Mouse (Mus musculus): ENCODE results near the gene Hoxa3.

DNA sequence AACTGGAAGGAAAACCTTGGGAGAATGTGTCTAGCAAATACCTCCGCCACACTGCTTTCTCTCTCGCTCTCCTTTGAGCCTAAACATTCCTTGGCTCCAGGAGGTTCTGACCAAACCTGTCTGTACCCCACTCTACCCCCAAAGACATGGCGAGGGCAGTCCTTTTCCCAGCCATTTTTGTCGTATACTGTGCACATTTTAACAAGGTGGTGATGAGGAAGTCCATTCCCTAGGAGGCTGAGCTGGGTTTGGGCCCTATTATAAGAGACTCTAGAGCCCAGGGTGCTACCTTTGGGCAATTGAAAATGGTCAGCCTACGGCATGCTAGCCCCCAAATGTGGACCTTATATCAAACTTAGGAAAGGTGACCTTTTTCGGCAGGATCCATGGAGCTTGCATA, 22.7 kb upstream of the Hoxa3 start:
- TF ChIP-seq POLR2A (IDR thresholded peaks at IDR 0.05; ENCODE audit: insufficient read depth, low read depth, low read length), result no peak
- TF ChIP-seq CTCF (IDR thresholded peaks at IDR 0.05), result no peak

All from heart, adult 2 months (tissue).